Mouse (Mus musculus): ENCODE results near the gene Scgb2b24.

Gene Scgb2b24

GRCm38 (mm10) chr7:33739212-33739611 lies at the start of gene Scgb2b24:
Gene Scgb2b24, minus strand, starts transcription at chr7:33739312.
- CTCF ChIA-PET, result no interaction called here

- CTCF ChIA-PET, result interaction anchor here (0.7 kb wide), 1 partner anchor 34 kb away, joined by 3 read pairs; no protein-coding TSS in a partner anchor
Observed at GRCm38 (mm10) chr7:33743499-33743898, 4.4 kb upstream of the Scgb2b24 start, which contains the start of gene Scgb1b24. Gene Scgb1b24, plus strand, starts transcription at chr7:33743799.

GRCm38 (mm10) chr7:33689864-33690263 lies 49.2 kb downstream of the Scgb2b24 start:
- CTCF ChIA-PET, result no interaction called here

Data from spleen, embryonic (tissue).